Mouse (Mus musculus) frontal cortex, postnatal 36 days (tissue): ENCODE results near the gene 2810004N23Rik.
A peak's percentile ranks its signal among the peaks of the same experiment; 100 is the strongest.

Experiments
- DNase-seq, 2 experiments: peaks; one replicate each; pipeline ENCODE4 v3.0.0; 2022; ENCODE audit warnings: low spot score in 2 of 2

2810004N23Rik gene

DNA sequence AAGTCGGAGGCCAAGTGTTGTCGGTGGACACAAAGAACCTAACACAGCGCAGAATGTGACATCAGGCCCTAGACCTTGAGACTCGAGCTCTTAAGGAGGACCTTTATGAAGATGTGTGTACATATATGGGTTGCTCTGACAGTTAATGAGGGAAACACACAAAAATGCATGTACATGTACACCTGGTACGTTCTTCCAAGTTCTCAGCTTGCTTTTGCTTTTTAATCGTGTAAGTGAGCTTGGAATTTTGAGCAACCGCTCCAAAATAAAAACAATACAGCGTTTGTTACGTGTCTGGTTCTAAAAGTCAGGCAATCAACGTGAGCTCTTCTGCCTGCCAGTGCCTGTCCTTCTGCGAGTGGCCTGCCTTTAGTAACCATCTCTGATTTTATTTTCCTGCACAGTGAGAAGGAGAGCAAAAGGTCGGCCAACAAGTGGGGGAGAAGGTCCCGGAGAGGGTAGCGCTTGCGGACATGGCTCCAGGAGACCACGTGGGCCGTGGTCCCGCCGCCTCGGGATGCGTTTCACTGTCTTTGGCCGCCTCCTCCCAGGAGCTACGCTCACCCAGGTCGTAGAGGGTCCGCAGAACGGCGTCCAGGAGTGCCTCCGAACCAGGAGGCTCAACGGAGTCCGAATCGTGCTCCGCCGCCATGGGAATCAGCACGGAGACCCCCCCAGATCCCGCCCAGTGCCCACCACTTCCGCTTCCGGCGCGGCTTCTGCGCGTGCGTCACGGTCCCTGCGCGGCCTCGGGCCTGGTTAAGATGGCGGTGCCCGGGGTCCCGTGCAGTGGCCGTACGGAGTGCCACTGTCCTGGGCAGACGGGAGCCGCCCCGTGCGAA lies at the start of gene 2810004N23Rik, which contains the start of gene Gnpat:
Gene 2810004N23Rik (minus strand): TSS at position 800 of the 842 bp plus-strand sequence.
Gene Gnpat (plus strand): TSS at position 713 of the 842 bp plus-strand sequence.
- DNase-seq = peak; percentile 94 to 97

DNA sequence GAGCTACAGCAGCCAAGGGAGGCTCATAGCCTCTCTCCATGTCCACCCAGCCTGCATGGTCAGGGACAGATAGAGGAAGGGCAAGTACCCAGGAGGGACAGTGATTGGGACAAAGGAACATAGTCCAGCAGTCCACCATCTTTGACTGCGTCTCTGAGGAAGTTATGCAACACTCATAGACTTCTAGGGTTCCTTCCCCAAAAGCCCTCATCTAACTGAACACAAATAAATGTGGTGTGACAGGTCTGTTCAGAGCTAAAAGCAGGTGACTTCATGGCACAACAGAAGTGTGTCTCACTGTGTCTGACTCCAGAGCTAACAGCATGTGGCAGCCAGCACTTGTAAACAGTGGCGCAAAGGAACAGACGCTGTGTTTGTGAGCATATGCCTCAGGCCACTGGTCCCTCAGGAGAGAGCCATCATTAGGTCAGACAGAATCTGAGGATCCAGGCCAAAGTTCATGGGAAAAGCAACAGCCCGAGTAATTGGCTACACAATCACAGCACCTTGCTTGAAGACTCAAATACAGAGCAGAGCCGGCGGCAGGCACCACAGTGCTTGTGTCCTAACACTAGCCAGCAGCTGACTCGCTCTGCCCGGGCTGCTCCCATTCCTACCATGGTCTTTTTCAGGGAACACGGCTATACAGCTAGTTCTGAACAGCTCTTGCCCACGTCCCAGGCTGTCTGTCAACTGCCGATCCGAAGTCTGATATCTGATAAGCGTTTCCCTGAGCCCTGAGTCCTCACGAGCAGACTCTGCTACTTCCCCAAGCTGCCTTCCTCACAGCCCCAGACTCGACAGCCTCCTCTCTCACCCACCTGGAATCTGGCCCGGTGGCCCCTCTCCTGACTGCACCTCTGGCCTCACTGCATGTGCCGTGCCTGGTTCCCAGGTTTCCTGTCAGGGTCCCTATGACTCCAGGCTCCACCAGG lies 49.3 kb upstream of the 2810004N23Rik start:
- no peak for DNase-seq

GRCm38 (mm10) chr8:124910349-124910748 lies 47.4 kb upstream of the 2810004N23Rik start:
- no peak for DNase-seq

DNA sequence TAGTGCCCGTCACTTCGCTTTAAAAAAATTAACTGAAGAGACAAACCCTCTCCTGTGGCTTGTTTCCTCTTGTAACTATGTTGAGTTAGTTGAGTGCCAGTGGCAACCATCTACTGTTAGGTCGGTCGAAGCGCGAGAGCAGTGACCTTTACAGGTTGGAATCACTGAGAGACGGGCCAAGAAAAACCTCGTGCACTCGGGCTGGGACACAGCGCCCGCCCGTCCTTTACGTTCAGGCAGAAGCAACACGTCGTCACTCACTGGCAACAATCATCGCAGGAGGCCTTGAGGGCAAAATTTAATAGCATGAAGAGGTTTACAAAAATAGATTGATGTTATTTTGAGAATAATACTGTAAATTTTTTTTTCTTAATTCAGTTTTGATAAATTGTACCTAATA lies 47.0 kb upstream of the 2810004N23Rik start:
- no peak for DNase-seq

- no peak for DNase-seq
Measured at GRCm38 (mm10) chr8:124905482-124905881, 42.6 kb upstream of the 2810004N23Rik start.

DNA sequence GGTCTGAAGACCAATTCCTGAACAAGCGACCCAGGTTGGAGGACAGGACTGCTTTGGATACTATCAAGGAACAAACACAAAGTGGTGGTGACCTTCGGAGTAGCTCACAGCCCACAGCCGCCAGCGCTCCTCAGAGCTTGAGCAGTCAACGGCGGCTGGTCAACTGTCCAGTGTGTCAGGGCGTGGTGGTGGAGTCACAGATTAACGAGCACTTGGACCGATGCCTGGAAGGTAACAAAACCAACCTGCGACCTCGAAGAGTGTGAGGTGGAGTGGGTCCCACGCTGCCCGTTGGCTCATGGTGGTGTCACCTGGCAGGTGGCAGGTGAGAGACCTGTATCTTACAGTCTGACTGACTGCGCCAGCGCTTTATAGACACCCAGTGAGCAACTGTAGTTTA lies 40.3 kb upstream of the 2810004N23Rik start:
- DNase-seq = no peak

DNA sequence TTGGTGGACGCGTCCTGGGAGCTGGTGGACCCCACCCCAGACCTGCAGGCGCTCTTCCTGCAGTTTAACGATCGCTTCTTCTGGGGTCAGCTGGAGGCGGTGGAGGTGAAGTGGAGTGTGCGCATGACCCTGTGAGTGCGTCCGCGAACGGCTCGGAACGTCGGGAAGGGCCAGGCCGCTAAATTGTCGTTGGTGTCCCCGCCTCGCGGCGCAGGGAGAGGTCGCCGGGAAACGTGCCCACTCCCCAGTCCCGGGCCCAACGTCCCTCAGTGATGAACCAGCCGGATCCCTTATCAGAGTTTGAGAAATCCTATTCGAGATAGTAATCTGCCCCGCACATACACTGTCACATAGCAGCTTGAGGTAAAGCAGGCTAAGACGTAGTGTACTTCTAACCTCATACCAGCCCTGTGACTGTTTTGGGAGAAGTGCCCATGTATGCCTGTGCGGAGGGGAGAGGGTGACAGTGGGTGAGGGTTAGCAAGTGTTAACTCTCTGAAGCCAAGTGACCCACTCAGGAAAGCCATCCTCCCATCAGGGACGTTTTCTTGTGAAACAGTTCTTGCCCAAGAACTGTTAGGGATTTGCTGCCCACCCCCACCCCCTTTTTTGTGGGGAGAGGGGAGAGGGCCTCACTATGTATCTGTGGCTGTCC lies 35.5 kb upstream of the 2810004N23Rik start:
- no peak for DNase-seq

DNA sequence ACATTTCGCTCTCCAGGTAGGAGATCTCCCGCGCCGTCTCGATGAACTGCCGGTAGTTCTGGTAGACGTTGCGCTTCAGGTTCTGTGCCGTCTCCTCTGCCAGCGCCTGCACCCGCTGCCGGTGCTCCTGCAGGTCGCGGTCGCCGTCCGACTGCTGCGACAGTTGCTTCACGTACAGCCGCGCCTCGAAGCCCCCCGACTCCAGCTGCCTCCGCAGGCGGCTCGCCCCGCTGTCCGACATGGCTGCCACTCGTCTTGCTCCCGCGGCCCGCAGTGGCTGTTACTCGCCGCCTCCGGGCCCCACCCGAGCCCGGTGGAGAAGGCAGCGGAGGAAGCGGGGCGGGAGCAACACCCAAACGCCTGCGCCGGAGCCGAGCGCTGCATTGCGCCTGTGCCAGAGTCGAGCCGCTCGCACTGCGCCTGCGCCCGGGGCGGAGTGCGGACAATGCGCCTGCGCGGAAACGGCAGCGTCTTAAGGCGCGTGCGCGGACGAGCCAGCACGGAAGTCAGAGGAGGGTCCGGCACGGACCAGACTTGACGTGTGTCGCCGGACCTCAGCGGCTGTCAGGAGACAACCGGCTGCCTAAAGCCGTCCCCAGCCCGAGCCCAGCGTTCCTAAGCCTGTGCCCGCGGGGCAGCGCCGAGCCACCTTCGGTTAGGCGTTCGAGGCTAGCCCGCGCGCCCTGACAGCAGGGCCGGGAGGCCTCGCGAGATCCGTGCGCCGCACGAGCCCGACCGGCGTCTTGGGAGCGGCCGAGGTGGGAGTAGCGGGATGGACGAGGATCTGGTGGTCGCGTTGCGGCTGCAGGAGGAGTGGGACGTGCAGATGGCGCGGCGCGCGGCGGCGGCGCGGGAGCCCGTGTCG lies 34.7 kb upstream of the 2810004N23Rik start, which contains the start of the genes Exoc8 and Sprtn:
Gene Exoc8 (minus strand): TSS at position 320 of the 865 bp plus-strand sequence.
Gene Sprtn (plus strand): TSS at position 501 of the 865 bp plus-strand sequence.
- DNase-seq = peak; percentile 98

DNA sequence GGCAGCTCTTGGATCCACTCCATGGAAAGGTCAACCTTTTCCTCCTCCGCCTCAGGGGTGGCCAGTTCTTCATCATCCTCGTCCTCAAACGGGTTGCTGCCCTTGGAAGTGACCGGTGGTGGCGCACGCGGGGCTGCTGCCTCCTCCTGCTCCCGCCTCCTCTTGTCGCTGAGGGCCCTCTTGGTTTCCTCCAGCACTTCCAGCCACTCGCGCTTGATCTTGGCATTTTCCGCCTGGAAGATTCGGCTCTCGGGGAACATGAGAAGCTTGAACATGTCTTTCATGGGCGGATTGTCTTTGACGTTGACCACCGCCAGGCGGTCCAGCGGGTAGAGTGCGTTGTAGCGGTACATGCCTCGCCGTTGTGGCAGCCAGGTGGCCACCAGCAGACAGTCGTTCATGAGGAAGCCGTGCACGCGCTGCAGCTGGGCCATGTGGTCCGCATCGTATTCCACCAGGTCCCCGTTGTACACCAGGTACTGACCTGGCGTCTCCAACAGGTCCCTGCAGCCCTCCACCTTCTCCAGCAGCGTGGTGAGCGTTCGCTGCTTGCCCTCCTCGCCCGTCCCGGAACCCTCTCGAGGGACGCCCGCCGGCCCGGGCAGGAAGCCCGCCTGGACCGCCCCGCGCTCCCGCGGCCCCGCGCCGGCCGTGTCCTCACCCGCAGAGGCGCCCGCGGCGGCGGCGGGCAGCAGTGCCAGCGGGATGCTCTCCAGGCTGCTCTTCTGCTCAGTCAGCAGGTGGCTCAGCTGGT lies 33.9 kb upstream of the 2810004N23Rik start:
- peak; percentile 64 for DNase-seq

- no peak for DNase-seq
Measured at GRCm38 (mm10) chr8:124896010-124896631, 33.2 kb upstream of the 2810004N23Rik start.

DNA sequence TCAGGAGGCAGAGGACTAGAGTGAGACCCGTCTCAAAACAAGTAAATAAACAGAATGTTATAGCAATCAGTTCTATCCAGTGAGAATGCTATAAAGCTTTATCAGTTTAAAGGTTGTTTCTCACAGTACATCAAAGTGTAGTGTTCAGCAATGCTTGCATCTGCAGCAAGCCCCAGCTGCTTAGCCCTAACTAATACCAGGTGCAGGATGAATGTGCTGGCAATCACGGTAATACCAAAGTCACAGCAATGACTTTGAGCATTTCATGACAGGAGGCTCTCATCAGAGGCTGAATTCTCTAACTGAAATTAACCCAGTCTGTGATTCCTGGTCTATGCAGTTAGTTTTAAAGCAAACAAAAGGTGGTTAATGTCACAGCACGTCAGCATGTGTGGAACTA lies 29.7 kb upstream of the 2810004N23Rik start:
- no peak for DNase-seq

DNA sequence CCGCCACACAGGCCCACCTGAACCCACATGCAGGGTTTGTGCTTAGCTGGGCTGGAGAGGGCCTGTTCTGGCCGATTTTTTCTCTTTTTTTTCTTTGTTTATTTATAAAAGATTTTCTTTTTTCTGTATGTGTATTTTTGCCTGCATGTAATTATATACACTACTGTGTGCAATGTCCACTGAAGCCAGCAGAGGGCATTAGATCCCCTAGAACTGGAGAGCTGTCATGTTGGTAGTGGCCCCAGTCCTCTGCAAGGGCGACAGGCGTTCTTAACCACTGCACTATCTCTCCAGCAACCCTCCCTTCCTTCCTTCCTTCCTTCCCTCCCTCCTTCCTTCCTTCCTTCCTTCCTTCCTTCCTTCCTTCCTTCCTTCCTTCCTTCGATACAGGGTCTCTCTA lies 25.5 kb upstream of the 2810004N23Rik start:
- DNase-seq = no peak

DNA sequence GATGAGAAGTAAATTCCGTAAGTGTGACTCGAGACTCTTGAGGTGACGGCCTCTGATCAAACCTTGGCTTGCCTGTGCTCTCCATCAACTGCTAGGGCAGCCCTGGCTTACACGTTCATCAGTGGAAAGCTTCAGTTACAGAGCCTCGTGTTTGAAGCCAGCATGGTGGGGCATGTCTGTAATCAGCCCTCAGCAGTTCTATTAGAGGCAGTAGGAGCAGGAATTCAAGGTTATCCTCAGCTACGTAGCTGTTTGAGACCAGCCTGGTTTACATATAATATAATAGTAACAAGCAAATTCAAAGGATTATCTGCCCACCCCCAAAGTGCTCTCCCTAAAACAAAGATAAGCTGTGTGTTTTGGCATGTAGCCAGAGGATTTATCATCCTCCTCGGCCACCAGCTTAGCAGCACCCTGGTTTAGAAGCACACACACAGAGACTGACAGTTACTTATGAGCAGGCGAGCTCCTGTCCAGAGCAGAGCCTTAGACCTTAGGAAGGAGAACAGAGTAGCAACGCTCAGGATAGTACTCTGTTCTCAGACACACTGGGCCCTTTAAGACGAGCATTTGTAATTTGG lies 16.1 kb upstream of the 2810004N23Rik start:
- DNase-seq = no peak

- DNase-seq = no peak
Measured at GRCm38 (mm10) chr8:124878141-124878540, 15.2 kb upstream of the 2810004N23Rik start.

- no peak for DNase-seq
Measured at GRCm38 (mm10) chr8:124872690-124873089, 9.8 kb upstream of the 2810004N23Rik start.

GRCm38 (mm10) chr8:124872081-124872480 lies 9.2 kb upstream of the 2810004N23Rik start:
- no peak for DNase-seq

- no peak for DNase-seq
Measured at GRCm38 (mm10) chr8:124871474-124871873, 8.6 kb upstream of the 2810004N23Rik start.

DNA sequence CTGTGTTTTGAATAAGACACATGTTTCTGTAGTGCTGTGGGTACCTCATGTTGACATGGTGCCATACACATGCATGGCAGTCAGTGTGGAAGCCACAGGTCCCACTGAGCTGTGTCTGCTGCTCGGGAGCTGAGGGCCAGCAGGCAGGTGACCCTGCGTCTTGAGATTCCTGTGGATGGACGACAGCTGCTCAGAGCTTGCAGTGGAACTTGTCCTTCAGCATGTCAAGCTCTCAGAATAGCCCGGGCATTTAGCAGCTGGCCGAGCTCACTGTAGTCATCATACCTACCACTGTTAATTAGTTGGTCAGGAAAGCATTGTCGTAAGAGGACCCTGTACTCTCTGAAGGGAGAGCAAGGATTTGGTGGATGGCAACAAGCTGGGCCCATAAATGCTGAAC lies 6.8 kb upstream of the 2810004N23Rik start:
- no peak for DNase-seq

- no peak for DNase-seq
Measured at GRCm38 (mm10) chr8:124867126-124867525, 4.2 kb upstream of the 2810004N23Rik start.
